Mouse (Mus musculus) left cerebral cortex, postnatal 25 days (tissue): ENCODE measurements around the gene Helz. TPM values are rescaled to one million over a fixed set of nuclear protein-coding genes. Genes with fewer than 3 reads are reported as not detected.
A peak's percentile ranks its signal among the peaks of the same experiment; 100 is the strongest.

ENCODE experiments used
- DNase-seq, 2 experiments: peaks; one replicate each; pipeline ENCODE4 v3.0.0; 2022; ENCODE audit warnings: low spot score in 2 of 2, mixed read lengths in 1 of 2
- intact Hi-C: fragments of 180-260 bp; cut with DNase I; formaldehyde crosslinking; loops from one replicate; pipeline ENCODE4 v1.15.1; 2025
- total RNA-seq, 2 experiments: library from RNA; stranded (reverse); gene quantifications; 2 replicates each; pipeline ENCODE4 v1.2.3; 2021

The Helz gene
- total RNA-seq, 2 experiments from 2014 or later = 46.0 to 47.7 TPM

GRCm38 (mm10) chr11:107703272-107704134 lies 155.8 kb downstream of the Helz start:
- peak in 1 of 2 experiments; percentile 18 for DNase-seq

GRCm38 (mm10) chr11:107705060-107705459 lies 157.3 kb downstream of the Helz start:
- intact Hi-C loops = no loop called here

More at GRCm38 (mm10) chr11:107703272-107704134, 155.8 kb downstream of the Helz start:
- intact Hi-C loops = no loop called here

GRCm38 (mm10) chr11:107705476-107706074 lies 157.8 kb downstream of the Helz start:
- intact Hi-C loops = no loop called here
- DNase-seq = no peak

More at GRCm38 (mm10) chr11:107705060-107705459, 157.3 kb downstream of the Helz start:
- DNase-seq = no peak

DNA sequence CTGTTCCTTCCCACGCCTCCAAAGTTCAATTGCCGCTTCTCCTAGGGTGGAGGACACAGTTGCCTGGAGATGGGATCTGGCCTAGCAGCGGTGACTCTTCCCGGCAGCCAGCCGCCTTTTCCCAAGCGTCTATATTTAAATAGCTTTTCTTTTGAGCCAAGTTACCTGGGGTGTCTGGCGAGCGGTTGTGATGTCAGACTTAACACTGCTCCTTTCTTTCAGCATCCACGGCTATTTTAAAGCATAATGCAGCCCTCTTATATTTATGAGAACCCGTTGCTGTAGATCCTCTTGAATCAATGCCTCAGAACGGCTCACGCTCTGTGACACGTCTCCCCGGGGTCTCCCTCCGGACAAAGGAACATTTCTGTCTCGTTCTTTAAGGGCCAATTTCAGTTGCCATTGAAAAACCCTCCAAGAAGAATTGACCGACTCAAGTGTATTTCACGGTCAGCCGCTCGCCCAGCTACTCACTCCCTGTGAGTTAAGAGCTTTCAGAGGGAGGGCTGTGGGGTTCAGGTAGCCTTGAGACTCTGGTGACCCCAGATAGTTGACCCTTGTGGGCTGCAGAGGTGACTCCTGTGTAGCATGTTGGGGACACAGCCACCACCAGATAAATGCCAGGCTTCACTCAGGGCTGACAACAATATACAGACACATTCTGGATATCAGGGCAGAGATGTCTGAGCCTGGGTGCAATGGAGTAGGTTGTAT lies 160.3 kb downstream of the Helz start:
- no peak for DNase-seq
- intact Hi-C loops = no loop called here

- peak in 1 of 2 experiments; percentile 61 for DNase-seq
- intact Hi-C loops = no loop called here
These were observed 162.6 kb downstream of the Helz start for GRCm38 (mm10) chr11:107710379-107710778.

DNA sequence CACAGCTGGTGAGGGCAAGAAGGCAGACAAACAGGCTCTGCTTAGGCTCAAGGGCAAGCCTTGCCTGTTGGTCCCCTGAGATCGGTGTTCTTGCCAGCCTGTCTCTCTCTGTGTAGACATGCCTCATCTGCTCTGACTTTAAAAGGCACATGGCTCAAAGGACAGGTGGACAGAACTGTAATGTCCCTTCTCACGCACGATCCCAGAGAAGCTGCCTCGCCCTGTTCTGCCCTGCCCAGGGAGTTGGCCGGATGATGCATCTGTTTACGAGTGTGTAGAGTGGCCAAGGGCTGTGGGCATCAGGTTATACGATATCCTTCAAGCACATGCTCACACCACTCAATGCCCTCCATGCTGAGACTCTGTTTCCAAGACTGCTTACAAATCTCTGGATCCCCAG lies 166.6 kb downstream of the Helz start:
- intact Hi-C loops = no loop called here
- DNase-seq = no peak

DNA sequence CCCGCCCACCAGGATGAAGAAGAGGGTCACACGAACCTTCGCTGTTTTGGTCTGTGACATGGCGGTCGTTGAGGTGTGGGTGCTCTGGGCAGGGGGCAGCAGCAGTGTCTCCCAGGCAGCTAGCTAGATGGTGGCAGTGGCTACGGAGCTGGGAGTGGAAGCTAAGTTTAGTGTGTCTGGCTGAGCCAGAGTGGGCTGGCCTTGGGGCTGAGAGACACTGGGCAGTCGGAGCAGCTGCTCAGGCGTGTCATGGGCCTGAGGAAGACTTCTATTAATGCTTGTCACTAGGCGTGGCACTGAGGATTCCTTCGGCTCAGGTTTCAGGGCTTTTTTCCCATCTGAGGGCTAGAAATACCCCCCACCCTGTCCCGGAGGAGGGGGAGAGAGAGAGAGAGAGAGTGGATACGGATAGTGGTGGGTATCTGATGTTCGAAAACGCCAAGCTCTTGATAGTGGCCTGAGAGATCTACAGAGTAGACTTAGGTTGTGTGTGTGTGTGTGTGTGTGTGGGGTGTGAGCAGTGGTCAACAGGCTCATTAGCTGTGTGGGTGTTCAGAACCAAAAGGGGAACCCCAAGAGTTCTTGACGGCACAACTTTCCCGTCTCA lies 168.7 kb downstream of the Helz start, which contains the start of gene Cacng1:
Cacng1 (minus strand) TSS at position 191 of the 607 bp plus-strand sequence.
- intact Hi-C loops = no loop called here
- no peak for DNase-seq

DNA sequence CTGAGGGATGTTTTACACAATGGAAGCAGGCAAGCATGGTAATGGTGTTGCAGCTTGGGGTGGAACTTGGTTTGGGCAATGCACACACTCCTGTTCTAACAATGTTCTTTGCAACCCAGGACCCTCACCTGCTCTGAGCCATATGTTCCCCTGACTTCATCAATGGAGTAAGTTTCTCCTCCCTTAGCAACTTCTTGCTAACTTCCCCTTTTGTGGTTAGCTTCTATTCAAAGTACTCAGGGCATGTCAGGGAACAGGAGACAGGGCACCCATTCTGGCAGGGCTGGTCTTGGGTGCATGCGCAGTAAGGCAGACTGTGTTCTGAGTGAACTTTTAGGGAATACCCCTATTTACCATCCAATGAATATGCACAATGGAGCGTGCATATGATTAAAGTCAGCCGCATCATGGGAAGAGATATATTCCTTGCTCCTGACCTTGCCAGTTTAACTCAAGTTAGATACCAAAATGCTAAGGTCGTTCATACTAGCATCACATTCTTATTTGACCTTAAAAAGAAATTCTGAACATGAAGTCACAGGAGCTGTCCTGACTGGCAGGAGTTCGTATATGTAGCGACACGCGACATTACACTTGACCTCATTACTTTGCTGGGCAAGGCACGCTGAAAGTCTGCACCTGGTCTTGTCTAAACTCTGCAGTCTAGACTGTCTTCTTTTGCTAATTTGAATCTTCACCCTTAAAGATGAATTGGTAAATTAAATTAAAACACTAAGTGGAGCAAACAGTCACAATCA lies 172.7 kb downstream of the Helz start:
- no peak for DNase-seq
- intact Hi-C loops = no loop called here

DNA sequence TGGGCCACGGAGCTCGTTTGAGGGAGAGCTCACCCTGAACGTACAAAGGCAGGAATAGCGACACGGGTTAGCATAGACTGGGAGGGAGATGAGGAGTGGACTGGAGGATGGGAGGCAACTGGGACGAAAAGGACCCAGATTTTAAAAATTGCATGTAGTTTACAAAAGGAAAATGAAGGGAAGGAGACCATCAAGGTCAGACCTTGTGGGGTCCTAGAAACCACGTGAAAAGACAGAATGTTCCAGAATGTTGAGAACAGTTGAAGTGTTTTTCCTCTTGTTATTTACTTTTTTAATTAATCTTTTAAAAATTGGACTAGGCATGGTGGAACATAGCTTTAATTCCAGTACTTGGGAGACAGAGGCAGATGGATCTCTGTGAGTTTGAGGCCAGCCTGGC lies 173.3 kb downstream of the Helz start:
- intact Hi-C loops = no loop called here
- DNase-seq = no peak

- intact Hi-C loops = no loop called here
- DNase-seq = no peak
These were observed 176.9 kb downstream of the Helz start for GRCm38 (mm10) chr11:107724603-107725002.

- peak in 1 of 2 experiments; percentile 34 for DNase-seq
- intact Hi-C loops = no loop called here
These were observed 180.5 kb downstream of the Helz start for GRCm38 (mm10) chr11:107728073-107728863.

- DNase-seq = no peak
- intact Hi-C loops = no loop called here
These were observed 181.4 kb downstream of the Helz start for GRCm38 (mm10) chr11:107729141-107729540.

GRCm38 (mm10) chr11:107730940-107731339 lies 183.2 kb downstream of the Helz start:
- DNase-seq = peak; percentile 29 to 67
- intact Hi-C loops = no loop called here

DNA sequence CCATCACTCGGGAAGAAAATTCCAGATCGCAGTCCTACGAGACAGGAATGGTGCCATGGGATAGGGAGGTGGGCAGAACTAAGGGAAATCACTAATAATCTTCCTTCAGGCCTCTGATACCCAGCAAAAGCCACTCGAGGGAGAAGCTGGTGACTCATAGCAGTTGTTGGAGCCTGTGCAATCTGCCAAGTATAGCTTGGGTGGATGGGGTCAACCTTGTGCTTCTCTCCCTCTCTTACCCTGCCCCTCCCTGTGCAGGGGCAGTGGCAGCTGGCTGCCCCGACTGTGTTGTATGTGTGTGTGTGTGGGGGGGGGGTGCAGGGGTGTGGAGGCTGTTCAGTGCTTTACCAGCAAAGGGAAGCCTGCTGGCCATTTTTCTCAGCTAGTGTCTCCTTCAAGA lies 183.8 kb downstream of the Helz start:
- peak in 1 of 2 experiments; percentile 15 for DNase-seq
- intact Hi-C loops = no loop called here

GRCm38 (mm10) chr11:107734133-107734532 lies 186.4 kb downstream of the Helz start:
- intact Hi-C loops = no loop called here
- DNase-seq = no peak

DNA sequence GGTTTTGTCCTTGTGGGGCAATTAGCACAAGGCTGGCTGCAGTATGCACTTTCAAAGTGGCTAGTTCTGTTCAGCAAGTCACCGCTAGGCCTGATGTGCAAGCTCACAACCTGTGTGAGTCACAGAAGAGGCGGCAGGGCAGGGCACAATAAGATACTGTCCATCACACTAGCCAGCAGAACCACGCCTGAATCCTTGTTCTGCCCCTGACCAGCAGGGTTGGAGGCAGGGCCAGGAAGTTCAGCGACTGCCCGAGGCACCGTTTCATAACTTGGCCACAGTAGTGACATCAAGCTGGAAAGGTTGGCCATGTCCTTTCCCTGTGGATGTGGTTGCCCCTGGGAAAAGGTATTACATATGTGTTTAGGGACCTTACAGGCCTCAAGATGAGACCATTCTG lies 190.2 kb downstream of the Helz start:
- DNase-seq = no peak
- intact Hi-C loops = no loop called here

GRCm38 (mm10) chr11:107738418-107739099 lies 190.8 kb downstream of the Helz start:
- peak in 1 of 2 experiments; percentile 30 for DNase-seq
- intact Hi-C loops = no loop called here

GRCm38 (mm10) chr11:107743100-107743499 lies 195.4 kb downstream of the Helz start:
- intact Hi-C loops = no loop called here
- no peak for DNase-seq
